Mouse (Mus musculus) thymus, adult 18-20 months (tissue): ENCODE measurements around the gene Gm1993.
"Not testable (repeated sequence)": the region's sequence is repeated elsewhere in the genome, so short reads cannot be mapped to it uniquely, and the experiment has no call there.

Source experiments
- DNase-seq, 2 experiments: peaks; one replicate each; pipeline ENCODE4 v3.0.0; 2022; ENCODE audit warnings: mixed read lengths in 2 of 2

Gm1993 gene

DNA sequence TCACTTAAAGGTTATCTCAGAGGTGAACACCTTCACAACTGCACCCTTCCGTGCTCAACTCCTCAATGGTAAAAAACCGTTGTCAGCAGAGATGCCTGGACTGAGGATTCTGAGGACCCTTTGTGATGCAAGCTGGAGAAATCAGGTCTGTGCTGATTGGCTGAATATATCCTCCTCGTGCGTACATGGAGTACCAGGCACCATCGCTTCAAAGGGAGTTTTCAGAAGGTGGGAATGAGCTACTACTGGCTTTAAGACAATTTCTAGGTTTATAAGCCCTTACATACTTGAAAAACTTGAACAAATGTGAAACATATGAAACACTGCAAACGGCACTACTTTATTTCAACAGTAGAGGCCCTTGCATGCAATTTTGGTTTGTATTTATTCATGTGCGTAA, at the start of gene Gm1993:
TSS of gene Gm1993 (minus strand) at position 101 of the 400 bp plus-strand sequence.
- not testable (repeated sequence) for DNase-seq
